Mouse (Mus musculus) small intestine, adult 2 months (tissue): Measurements from ENCODE around the gene Hrc.

Experiments used
- CTCF ChIP-seq: fragments of 200-500 bp; IDR thresholded peaks from 2 replicates; pipeline ENCODE4 v1.5.1; 2012; ENCODE audit warnings: low read depth, mild to moderate bottlenecking, control low read depth, inconsistent platforms, low read length, moderate library complexity, mixed read lengths; ENCODE audit not compliant: insufficient replicate concordance, insufficient read length; ENCODE audit errors: extremely low read depth
- POLR2A ChIP-seq: fragments of 200-500 bp; IDR thresholded peaks from 2 replicates; pipeline ENCODE4 v1.6.1; 2012; ENCODE audit warnings: low read depth, mild to moderate bottlenecking, control low read depth, inconsistent platforms, low read length, moderate library complexity

DNA sequence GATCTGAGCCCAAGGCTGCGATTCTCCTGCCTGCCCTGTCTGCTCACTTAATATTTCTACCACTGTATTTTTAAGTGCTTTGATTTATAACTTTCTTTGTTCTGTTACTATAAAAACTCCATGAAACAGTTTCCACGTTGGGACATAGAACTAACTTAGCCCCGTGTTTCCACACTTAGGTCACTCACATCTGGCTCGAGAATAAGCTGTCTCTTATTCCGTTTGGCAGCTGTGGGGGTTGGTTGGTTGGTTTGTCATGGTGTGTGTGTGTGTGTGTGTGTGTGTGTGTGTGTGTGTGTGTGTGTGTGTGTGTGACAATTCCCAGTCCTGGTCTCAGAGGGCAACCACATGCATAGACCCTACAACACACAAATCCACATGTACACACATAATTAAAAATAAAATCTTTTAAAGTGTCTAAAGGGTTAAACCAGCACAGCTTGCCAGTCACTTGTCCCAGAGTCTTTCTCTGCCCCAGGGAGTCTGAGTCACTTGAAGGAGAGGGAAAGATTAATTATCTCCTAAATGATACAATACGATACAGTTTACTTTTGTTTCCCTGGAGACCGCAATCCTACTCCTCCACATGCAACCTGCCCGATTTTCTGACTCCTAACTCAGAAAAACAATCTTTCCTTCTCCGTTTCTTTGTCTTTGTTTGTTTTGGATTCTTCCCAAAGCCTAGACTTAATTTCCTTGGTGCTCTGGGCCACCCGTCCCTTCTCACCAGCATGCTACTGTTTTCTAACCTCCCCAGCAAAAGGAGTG lies 22.2 kb upstream of the Hrc start:
- TF ChIP-seq CTCF (no peak), POLR2A (no peak)
